Mouse (Mus musculus): ENCODE results near the gene Gpalpp1. TPM values are rescaled to one million over a fixed set of nuclear protein-coding genes. Genes with fewer than 3 reads are reported as not detected.

The Gpalpp1 gene
- polyA plus RNA-seq, 1 experiment, result 1.1 TPM

GRCm38 (mm10) chr14:76151011-76151410, 40.5 kb upstream of the Gpalpp1 start:
- peaks cover 8% of the 10 kb centered on the region for H3K4me1 ChIP-seq (ENCODE audit: control insufficient read depth, insufficient read depth, insufficient read length, low read length)
- H3K27ac ChIP-seq (ENCODE audit: insufficient read depth, low read depth, low read length), result no peak overlapping the region
- H3K27me3 ChIP-seq (ENCODE audit: control insufficient read depth, insufficient read depth, low read length), result no peaks in the 10 kb centered on the region
- no peak for TF ChIP-seq POLR2A (IDR thresholded peaks at IDR 0.05; ENCODE audit: low read depth, low read length)
- TF ChIP-seq CTCF (IDR thresholded peaks at IDR 0.05; ENCODE audit: extremely low read depth, insufficient read length, insufficient replicate concordance, low read depth, low read length), result no peak
- H3K36me3 ChIP-seq (ENCODE audit: control insufficient read depth, insufficient read depth, low read length), result no peaks in the 10 kb centered on the region
- no peak overlapping the region for H3K4me3 ChIP-seq (ENCODE audit: low read depth, low read length)
- 41% methylated on average over 2 of the region's 2 CpGs for WGBS

DNA sequence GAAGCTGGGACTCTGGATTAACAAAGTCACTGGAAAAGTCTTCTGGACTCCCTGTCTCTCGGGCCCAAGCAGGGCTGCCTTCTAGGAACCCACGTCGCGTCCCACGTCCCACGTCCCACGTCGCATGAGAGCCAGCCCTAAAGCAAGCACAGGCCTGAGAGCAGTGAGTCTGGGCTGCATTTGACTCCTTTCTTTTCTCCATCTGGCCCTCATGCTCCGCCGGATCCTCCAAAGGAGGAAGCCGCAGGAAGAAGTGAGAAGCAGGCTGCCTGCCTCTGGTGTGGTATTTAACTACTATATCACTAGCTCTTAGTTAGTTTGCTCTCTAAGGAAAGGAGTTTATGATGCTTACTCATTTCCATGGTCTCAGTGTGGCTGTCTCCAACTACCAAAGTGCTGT, 39.9 kb upstream of the Gpalpp1 start:
- Histone ChIP-seq H3K4me3 (ENCODE audit: low read depth, low read length) (no peak overlapping the region), H3K27ac (ENCODE audit: insufficient read depth, low read depth, low read length) (peak overlapping the region; percentile 36; the same call in 1 of the 2 replicates), H3K36me3 (ENCODE audit: control insufficient read depth, insufficient read depth, low read length) (no peaks in the 10 kb centered on the region), H3K4me1 (ENCODE audit: control insufficient read depth, insufficient read depth, insufficient read length, low read length) (peaks cover 8% of the 10 kb centered on the region), H3K27me3 (ENCODE audit: control insufficient read depth, insufficient read depth, low read length) (no peaks in the 10 kb centered on the region)
- WGBS, result 73% methylated on average over 11 of the region's 11 CpGs
- TF ChIP-seq CTCF (IDR thresholded peaks at IDR 0.05; ENCODE audit: extremely low read depth, insufficient read length, insufficient replicate concordance, low read depth, low read length) (no peak), POLR2A (IDR thresholded peaks at IDR 0.05; ENCODE audit: low read depth, low read length) (no peak)

GRCm38 (mm10) chr14:76149531-76150179, 39.1 kb upstream of the Gpalpp1 start:
- Histone ChIP-seq H3K4me3 (ENCODE audit: low read depth, low read length) (peak overlapping the region; percentile 34), H3K36me3 (ENCODE audit: control insufficient read depth, insufficient read depth, low read length) (no peaks in the 10 kb centered on the region), H3K27me3 (ENCODE audit: control insufficient read depth, insufficient read depth, low read length) (no peaks in the 10 kb centered on the region), H3K27ac (ENCODE audit: insufficient read depth, low read depth, low read length) (peak overlapping the region; percentile 49), H3K4me1 (ENCODE audit: control insufficient read depth, insufficient read depth, insufficient read length, low read length) (peaks cover 8% of the 10 kb centered on the region)
- WGBS, result 9% methylated on average over 13 of the region's 13 CpGs
- TF ChIP-seq POLR2A (IDR thresholded peaks at IDR 0.05; ENCODE audit: low read depth, low read length), result peak; percentile 33; the same call in 1 of the 2 replicates
- no peak for TF ChIP-seq CTCF (IDR thresholded peaks at IDR 0.05; ENCODE audit: extremely low read depth, insufficient read length, insufficient replicate concordance, low read depth, low read length)

GRCm38 (mm10) chr14:76148294-76148693, 37.7 kb upstream of the Gpalpp1 start:
- Histone ChIP-seq H3K36me3 (ENCODE audit: control insufficient read depth, insufficient read depth, low read length) (no peaks in the 10 kb centered on the region), H3K27me3 (ENCODE audit: control insufficient read depth, insufficient read depth, low read length) (no peaks in the 10 kb centered on the region), H3K27ac (ENCODE audit: insufficient read depth, low read depth, low read length) (no peak overlapping the region), H3K4me3 (ENCODE audit: low read depth, low read length) (no peak overlapping the region), H3K4me1 (ENCODE audit: control insufficient read depth, insufficient read depth, insufficient read length, low read length) (peaks cover 6% of the 10 kb centered on the region)
- whole genome bisulfite sequencing, result 89% methylated on average over 10 of the region's 10 CpGs
- no peak for TF ChIP-seq POLR2A (IDR thresholded peaks at IDR 0.05; ENCODE audit: low read depth, low read length)
- TF ChIP-seq CTCF (IDR thresholded peaks at IDR 0.05; ENCODE audit: extremely low read depth, insufficient read length, insufficient replicate concordance, low read depth, low read length), result no peak

- TF ChIP-seq CTCF (IDR thresholded peaks at IDR 0.05; ENCODE audit: extremely low read depth, insufficient read length, insufficient replicate concordance, low read depth, low read length), result no peak
- TF ChIP-seq POLR2A (IDR thresholded peaks at IDR 0.05; ENCODE audit: low read depth, low read length), result no peak
- 81% methylated on average over 6 of the region's 6 CpGs for WGBS
Observed at GRCm38 (mm10) chr14:76147061-76147460, 36.5 kb upstream of the Gpalpp1 start.

DNA sequence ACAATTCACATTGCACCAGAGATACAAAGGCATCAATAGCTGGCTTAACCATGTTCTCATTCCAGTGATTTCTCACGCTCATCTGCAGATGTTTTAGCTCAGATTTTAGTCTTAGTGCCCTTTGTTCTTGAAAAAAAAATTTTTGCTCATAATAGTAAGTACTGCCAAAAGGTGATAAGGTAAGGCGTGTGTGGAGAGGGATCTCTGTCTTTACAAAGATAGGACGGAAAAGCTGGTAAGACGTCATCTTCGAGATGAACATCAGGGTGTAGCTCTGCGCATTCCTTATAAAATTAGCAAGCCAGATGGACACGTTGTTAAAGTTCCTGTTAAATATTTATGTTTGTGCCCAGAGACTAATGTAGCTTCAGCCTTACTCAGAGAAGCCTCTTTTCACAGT, 35.3 kb upstream of the Gpalpp1 start:
- WGBS, result 54% methylated on average over 7 of the region's 7 CpGs
- Histone ChIP-seq H3K27me3 (ENCODE audit: control insufficient read depth, insufficient read depth, low read length) (no peaks in the 10 kb centered on the region), H3K27ac (ENCODE audit: insufficient read depth, low read depth, low read length) (no peak overlapping the region), H3K36me3 (ENCODE audit: control insufficient read depth, insufficient read depth, low read length) (no peaks in the 10 kb centered on the region), H3K4me3 (ENCODE audit: low read depth, low read length) (no peak overlapping the region), H3K4me1 (ENCODE audit: control insufficient read depth, insufficient read depth, insufficient read length, low read length) (peaks cover 3% of the 10 kb centered on the region)
- TF ChIP-seq POLR2A (IDR thresholded peaks at IDR 0.05; ENCODE audit: low read depth, low read length) (no peak), CTCF (IDR thresholded peaks at IDR 0.05; ENCODE audit: extremely low read depth, insufficient read length, insufficient replicate concordance, low read depth, low read length) (no peak)

More at GRCm38 (mm10) chr14:76147061-76147460, 36.5 kb upstream of the Gpalpp1 start:
- H3K4me3 ChIP-seq (ENCODE audit: low read depth, low read length), result no peak overlapping the region
- H3K4me1 ChIP-seq (ENCODE audit: control insufficient read depth, insufficient read depth, insufficient read length, low read length), result peaks cover 3% of the 10 kb centered on the region
- H3K27me3 ChIP-seq (ENCODE audit: control insufficient read depth, insufficient read depth, low read length), result no peaks in the 10 kb centered on the region
- no peaks in the 10 kb centered on the region for H3K36me3 ChIP-seq (ENCODE audit: control insufficient read depth, insufficient read depth, low read length)
- no peak overlapping the region for H3K27ac ChIP-seq (ENCODE audit: insufficient read depth, low read depth, low read length)

GRCm38 (mm10) chr14:76145248-76145647, 34.7 kb upstream of the Gpalpp1 start:
- Histone ChIP-seq H3K4me3 (ENCODE audit: low read depth, low read length) (no peak overlapping the region), H3K27me3 (ENCODE audit: control insufficient read depth, insufficient read depth, low read length) (no peaks in the 10 kb centered on the region), H3K36me3 (ENCODE audit: control insufficient read depth, insufficient read depth, low read length) (no peaks in the 10 kb centered on the region), H3K4me1 (ENCODE audit: control insufficient read depth, insufficient read depth, insufficient read length, low read length) (no peaks in the 10 kb centered on the region; the same call in 1 of the 2 replicates), H3K27ac (ENCODE audit: insufficient read depth, low read depth, low read length) (no peak overlapping the region)
- WGBS, result 86% methylated on average over 1 of the region's 1 CpGs
- TF ChIP-seq POLR2A (IDR thresholded peaks at IDR 0.05; ENCODE audit: low read depth, low read length) (no peak), CTCF (IDR thresholded peaks at IDR 0.05; ENCODE audit: extremely low read depth, insufficient read length, insufficient replicate concordance, low read depth, low read length) (no peak)
